Mouse (Mus musculus): ENCODE results near the gene Ciita. TPM values are rescaled to one million over a fixed set of nuclear protein-coding genes. Genes with fewer than 3 reads are reported as not detected.

Gene Ciita
- total RNA-seq, 2 experiments from 2014 or later = 0.14 to 0.21 TPM

- DNase-seq = no peak
Observed at GRCm38 (mm10) chr16:10474956-10475355, 4.9 kb upstream of the Ciita start.

- DNase-seq = no peak
Observed at GRCm38 (mm10) chr16:10475919-10476318, 3.9 kb upstream of the Ciita start.

GRCm38 (mm10) chr16:10482343-10482742 lies 2.5 kb downstream of the Ciita start:
- no peak for DNase-seq

DNA sequence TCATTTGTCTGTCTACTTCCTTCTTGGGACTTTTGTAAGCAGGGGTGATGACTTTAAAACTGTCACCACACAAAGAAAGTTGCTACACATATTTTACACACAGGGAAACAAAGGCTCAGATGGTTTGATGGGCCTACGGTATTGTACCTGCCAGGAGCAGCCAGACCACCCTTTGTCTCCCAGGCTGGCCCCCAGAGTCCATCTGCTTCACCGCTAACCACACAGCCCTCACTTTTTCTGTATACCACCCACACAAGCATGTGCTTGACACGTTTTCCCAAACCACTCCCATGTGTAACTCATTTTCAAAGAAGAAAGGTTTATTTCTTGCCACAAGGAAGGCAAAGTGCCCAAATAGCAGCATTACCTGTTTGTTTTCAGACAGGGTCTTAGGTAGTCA lies 7.1 kb downstream of the Ciita start:
- no peak for DNase-seq

DNA sequence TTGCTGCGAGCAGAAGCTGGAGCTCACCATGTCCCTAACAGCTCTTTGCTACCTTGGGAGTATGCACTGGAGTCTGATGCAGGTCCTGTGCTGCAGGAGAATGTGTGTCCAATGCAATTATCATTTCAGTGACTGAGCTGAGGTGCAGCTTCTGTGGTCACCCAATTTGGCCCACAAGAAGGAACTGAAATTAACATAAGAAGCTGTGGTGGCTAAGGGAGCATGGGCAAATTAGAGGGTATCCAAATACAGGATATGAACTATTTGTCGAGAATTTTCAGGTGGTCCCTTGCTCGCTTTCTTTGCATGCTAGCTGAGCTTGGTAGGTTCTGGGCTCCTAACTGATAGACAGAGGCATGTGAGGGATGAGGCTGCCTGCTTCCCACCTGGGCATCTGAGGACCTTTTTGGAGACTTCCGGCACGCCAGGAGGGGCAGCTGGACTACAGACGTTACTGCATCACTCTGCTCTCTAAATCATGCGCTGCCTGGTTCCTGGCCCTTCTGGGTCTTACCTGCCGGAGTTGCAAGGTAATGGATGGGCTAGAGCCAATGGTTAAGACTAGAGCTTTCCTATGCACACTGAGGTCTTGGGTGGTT lies 8.1 kb downstream of the Ciita start:
- DNase-seq = no peak

DNA sequence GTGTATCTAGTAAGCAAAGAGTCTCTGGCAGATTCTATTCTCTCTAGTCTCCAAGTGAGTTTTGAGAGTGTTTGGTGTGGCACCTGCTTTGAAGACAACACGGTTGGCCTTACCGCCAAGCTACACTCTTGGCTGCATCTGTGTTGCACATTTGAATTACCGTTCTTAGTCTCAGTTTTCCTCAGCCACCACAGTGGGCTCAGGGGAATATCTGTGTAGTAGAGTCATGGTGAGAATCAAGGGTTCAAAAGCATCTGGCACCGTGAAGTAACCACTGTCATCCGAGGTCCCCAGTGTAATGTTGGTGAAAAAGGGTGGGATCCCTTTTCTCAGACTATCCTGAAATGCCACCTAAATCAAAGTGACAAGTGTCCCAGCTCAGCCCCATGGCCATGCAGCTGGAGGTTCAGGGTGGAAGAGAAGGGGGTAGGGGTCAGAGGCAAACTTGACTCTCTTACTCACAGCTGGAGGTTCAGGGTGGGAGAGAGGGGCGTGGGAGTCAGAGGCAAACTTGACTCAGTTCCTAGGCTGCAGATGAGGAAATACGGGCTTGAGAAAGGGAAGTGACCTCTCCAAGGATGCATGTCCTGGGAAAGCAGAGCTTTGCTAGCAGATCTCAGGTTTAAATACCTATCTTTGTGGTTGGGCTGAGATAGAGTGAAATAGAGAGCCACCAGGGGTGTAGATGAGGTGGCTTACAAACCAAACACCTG lies 9.1 kb downstream of the Ciita start:
- DNase-seq = no peak

DNA sequence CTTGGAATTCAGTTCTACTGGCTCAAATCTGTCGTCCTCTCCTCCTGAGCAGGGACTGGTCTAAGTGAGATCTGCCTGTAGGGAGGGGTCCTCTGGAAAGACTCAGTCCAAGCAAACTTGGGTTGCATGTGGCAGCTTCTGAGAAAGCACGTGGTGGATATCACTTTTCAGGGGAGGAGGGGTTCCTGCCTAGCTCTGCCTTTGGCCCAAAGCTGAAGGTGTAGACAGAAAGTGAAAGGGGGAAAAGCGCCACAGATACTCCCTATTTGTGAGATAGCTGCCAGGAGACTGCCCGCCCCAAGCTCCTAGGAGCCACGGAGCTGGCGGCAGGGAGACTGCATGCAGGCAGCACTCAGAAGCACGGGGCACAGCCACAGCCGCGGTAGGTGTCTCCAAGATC lies 9.6 kb downstream of the Ciita start:
- no peak for DNase-seq

- DNase-seq = no peak
Observed at GRCm38 (mm10) chr16:10489904-10490457, 10.1 kb downstream of the Ciita start.

DNA sequence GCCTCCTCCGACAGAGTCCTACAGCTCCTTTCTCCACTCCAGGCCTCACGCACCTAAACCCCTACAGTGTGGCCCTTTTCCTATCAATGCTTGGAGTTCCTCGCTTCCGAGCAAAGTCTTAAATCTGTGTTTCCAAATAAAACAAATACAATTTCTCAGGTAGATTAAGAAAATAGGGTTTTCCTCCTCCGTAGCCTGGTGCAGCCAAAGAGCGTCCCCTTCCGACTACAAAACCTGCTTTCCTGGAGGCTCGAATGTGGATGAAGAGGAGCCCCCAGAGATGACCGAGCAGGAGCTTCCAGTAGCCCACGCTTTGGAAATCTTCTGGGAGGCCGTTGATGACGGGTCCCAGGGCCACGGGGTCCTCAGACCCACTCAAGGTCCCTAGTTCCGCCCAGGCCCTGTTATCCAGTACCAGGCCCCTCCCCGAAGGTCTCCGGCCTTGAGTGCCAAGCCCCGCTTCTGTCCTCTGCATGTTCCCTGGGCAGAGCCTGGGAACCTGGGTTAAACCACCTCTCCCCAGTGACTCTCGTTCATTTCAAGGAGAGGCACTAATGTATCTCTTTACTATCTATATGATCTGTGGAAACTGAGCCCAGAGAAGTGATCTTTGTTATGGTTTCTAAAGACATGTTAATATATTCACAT lies 10.8 kb downstream of the Ciita start:
- no peak for DNase-seq

- no peak for DNase-seq
Observed at GRCm38 (mm10) chr16:10491716-10492115, 11.9 kb downstream of the Ciita start.

DNA sequence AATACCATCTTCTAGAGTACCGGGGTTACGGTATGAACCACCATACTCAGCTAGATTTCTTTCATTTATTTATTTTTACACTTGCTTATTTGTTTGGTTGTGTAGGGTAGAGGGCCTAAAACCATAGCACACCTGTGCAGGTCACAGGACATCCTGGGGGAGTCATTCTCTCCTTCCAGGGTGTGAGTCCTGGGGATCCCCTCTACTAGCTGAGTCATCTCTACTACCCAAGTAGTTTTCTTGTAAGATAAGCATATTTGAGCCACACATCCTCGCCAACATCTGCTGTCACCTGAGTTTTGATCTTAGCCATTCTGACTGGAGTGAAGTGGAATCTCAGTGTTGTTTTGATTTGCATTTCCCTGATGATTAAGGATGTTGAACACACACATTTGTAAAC lies 12.7 kb downstream of the Ciita start:
- no peak for DNase-seq

DNA sequence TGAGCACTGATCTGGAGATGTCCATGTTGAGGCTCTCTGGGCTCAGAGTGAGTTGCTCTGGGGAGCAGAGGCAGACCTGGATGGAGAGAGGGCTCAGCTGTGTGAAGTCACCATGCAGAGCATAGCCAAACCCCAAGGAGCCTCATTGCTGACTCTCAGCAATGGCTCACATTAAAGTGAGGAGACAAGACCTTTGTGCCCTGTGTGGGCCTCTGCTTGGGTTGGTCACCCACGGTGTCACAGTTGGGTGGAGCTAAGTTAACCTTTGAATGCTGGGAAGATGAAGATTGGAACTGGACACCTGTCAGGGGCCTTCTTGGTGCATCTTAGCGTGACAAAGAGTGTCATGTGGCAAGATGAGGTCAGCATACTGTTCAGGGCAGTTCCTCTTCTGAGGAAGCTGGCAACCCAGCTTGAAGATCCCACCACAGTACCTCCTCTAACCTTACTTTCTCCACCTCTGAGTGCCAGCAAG lies 16.0 kb downstream of the Ciita start:
- DNase-seq = no peak

- DNase-seq = no peak
Observed at GRCm38 (mm10) chr16:10498096-10498602, 18.3 kb downstream of the Ciita start.

GRCm38 (mm10) chr16:10499122-10499521 lies 19.3 kb downstream of the Ciita start:
- no peak for DNase-seq

GRCm38 (mm10) chr16:10501865-10502264 lies 22.0 kb downstream of the Ciita start:
- DNase-seq = peak; percentile 63

- DNase-seq = no peak
Observed at GRCm38 (mm10) chr16:10503058-10503457, 23.2 kb downstream of the Ciita start.

DNA sequence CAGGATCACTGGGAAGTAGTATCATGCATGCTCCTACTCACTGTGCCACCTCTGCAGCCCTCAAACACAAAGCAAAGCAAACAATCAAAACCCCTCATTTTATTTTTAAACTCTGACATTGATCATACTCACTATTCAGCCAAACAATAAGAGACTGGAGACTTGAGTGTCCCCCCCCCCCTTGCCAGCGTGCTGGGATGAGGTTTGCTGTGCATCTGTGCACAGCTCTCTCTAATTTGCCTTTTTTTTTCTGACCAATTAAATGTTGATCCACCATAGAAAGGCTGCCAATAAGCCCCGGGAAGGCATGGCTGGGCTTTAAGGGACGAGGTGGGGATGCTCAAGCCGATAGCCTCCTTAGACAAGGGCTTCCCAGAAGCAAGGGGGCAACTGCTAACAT lies 27.6 kb downstream of the Ciita start:
- no peak for DNase-seq

GRCm38 (mm10) chr16:10508691-10509090 lies 28.8 kb downstream of the Ciita start:
- DNase-seq = no peak

DNA sequence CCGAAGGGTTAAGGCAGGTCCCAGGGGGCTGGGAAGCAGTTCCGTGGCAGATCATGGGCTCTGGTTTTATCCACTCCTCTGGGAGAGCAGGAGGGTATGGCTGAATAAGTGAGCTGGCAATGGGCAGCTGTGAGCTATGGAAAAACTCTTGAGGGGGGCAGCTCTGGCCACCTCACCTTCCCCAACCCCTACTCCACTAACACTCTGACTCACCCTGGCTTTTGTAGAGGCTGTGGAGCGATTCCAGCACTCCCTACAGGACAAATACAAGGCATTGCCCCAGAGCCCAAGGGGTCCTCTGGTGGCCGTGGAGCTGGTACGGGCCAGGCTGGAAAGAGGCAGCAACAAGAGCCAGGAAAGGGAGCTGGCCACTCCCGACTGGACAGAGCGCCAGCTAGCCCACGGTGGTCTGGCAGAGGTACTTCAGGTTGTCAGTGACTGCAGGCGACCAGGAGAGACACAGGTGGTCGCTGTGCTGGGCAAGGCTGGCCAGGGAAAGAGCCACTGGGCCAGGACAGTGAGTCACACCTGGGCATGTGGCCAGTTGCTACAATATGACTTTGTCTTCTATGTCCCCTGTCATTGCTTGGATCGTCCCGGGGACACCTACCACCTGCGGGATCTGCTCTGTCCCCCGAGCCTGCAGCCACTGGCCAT lies 30.7 kb downstream of the Ciita start:
- no peak for DNase-seq

DNA sequence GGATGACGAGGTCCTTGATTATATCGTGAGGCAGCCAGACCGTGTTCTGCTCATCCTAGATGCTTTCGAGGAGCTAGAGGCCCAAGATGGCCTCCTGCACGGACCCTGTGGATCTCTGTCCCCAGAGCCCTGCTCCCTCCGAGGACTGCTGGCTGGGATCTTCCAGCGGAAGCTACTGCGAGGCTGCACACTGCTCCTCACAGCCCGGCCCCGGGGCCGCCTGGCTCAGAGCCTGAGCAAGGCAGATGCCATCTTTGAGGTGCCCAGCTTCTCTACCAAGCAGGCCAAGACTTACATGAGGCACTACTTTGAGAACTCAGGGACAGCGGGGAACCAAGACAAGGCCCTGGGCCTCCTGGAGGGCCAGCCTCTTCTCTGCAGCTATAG lies 31.3 kb downstream of the Ciita start:
- DNase-seq = no peak

DNA sequence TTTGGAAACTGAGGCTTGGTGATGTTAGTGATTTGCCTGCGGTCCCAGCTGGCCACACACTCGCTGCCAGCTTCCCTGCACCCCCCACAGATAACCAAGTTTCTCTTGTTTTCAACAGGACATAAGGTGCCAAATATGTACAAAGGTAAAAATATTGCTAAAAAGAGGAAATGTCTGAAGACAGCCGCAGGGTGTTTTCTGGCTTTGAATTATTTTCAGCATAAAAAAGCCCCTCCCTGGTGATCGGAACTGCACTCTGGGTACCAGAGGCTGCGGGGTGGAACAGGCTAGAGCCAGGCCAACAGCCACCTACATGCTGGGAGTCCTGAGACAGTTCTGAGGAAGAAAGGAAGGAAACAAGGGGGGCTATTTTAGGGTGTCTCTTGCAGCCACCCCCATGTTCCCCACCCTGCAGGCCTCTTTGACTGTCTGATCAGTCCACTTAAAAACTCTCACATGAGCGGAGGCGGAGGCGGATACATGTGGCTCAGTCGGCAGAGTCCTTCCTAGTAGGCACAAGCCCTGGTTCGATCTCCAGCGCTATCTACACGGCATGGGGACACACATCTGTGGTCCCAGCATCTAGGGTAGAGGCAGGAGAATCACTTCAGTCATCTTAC lies 36.2 kb downstream of the Ciita start:
- DNase-seq = no peak

DNA sequence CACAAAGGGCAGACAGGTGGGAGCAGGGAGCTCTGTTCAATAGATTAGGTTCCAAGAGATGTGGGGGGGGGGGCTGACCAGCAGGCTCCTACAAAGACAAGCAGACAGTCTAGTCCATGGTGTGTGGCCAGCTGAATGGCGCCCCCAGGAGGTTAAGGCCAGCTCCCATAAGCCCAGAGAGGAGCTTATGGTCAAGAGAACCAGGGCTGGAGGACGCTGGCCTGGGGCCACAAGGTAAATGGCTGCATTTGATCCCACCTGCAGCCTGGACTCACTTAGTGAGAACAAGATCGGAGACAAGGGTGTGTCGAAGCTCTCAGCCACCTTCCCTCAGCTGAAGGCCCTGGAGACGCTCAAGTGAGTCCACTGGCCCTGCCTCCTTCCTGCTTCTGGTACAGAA lies 38.2 kb downstream of the Ciita start:
- DNase-seq = no peak

Data from gastrocnemius, postnatal 10 days (tissue).